Mouse (Mus musculus): ENCODE measurements around the gene Sdccag8. TPM values are rescaled to one million over a fixed set of nuclear protein-coding genes. Genes with fewer than 3 reads are reported as not detected.

The Sdccag8 gene
- polyA plus RNA-seq, 1 experiment from 2014 or later = 17.2 TPM

DNA sequence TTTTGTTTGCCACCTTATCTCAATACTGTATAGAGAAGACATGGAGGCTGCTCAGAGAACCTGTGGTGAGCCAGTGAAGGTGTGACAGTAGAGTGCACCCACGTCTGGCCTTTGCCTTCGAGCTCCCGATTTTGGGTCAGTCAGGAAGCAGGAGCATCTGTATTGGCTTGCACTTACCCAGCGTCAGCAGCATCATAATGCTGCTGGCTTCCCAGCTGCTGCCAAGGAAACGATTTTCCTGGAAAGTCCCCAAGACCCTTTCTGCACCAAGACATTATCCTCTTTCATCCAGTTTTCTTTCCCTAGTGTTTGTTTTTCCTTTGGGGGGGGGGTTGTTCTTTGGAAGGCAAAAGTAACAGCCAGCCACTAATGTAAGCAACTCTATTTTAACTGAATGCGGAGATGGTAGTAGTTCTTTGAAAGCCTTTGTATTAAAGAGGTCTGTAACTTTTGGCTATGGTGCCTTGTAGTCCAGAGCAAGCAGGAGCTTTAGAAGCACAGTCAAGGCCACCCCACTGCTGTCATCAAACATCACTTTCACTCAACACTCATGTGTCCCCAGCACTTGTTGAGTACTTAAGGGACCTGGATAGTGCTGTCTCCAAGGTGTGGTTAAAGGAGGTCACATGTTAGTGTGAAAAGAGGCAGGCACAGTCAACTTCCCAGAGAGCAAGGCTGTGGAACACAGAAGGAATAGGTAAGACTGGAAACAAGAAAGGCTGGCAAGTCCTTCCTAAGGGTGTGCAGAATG is 172.7 kb downstream of the Sdccag8 start:
- H3K4me1 ChIP-seq = peaks cover 56% of the 10 kb centered on the region
- H3K27me3 ChIP-seq (ENCODE audit: poor library complexity, severe bottlenecking) = no peaks in the 10 kb centered on the region
- no peaks in the 10 kb centered on the region for H3K9me3 ChIP-seq
- 83% methylated on average over 6 of the region's 6 CpGs for WGBS
- DNase-seq (ENCODE audit: extremely low spot score, low spot score) = no peak
- no peaks in the 10 kb centered on the region for H3K36me3 ChIP-seq (replicated peaks)
- 0 out of 2 replicates have a peak overlapping the region, but pooled peaks have one; percentile 8 for H3K27ac ChIP-seq
- H3K4me3 ChIP-seq = no peak overlapping the region

DNA sequence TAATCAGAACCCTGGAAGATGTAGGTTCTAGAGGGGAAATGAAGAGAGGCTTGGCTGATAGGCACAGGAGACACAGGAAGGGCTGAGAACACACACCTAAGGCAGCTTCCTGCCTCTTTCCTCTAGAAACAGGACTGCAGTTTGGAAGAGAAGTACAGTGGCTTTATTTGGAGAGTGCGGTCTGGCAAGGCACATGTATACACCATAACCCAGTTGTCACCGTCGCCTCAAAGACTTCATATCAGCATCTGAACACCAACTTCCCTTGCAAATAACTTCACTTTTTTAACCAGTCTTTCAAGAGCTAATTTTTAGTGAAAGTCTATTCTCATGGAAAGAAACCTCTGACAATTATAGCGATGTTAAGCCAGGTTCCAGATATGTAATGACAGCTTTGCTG is 177.0 kb downstream of the Sdccag8 start:
- Histone ChIP-seq H3K27ac (0 out of 2 replicates have a peak overlapping the region, but pooled peaks have one; percentile 32), H3K4me1 (peaks cover 75% of the 10 kb centered on the region)

DNA sequence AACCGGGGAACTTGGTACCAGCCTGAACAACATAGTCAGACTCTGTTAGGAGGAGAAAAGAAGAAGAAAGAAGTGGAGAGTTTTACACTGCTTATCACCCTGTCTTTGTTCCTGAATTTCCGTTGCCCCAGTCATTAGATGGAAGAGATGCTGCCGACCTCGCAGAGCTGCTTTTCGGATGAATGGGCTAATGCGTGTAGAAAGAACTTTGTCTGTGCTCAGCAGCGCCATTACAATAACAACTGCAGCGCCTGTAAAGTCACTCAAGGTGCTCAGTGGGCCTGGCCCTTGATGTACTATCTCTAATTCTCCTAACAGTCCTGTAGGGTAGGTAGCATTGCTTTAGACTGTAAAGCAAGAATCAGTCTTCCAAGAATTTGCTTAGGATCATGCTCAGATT is 178.1 kb downstream of the Sdccag8 start:
- H3K4me1 ChIP-seq = peaks cover 79% of the 10 kb centered on the region
- 36% methylated on average over 8 of the region's 8 CpGs for WGBS
- H3K4me3 ChIP-seq = no peak overlapping the region
- H3K27ac ChIP-seq = peak overlapping the region; percentile 64
- H3K27me3 ChIP-seq (ENCODE audit: poor library complexity, severe bottlenecking) = no peaks in the 10 kb centered on the region
- H3K36me3 ChIP-seq (replicated peaks) = no peaks in the 10 kb centered on the region
- no peak for DNase-seq (ENCODE audit: extremely low spot score, low spot score)
- H3K9me3 ChIP-seq = no peaks in the 10 kb centered on the region

More for the DNA sequence above, 177.0 kb downstream of the Sdccag8 start:
- 95% methylated on average over 4 of the region's 4 CpGs for WGBS
- Histone ChIP-seq H3K36me3 (replicated peaks) (no peaks in the 10 kb centered on the region), H3K9me3 (no peaks in the 10 kb centered on the region), H3K4me3 (no peak overlapping the region), H3K27me3 (ENCODE audit: poor library complexity, severe bottlenecking) (no peaks in the 10 kb centered on the region)
- no peak for DNase-seq (ENCODE audit: extremely low spot score, low spot score)

DNA sequence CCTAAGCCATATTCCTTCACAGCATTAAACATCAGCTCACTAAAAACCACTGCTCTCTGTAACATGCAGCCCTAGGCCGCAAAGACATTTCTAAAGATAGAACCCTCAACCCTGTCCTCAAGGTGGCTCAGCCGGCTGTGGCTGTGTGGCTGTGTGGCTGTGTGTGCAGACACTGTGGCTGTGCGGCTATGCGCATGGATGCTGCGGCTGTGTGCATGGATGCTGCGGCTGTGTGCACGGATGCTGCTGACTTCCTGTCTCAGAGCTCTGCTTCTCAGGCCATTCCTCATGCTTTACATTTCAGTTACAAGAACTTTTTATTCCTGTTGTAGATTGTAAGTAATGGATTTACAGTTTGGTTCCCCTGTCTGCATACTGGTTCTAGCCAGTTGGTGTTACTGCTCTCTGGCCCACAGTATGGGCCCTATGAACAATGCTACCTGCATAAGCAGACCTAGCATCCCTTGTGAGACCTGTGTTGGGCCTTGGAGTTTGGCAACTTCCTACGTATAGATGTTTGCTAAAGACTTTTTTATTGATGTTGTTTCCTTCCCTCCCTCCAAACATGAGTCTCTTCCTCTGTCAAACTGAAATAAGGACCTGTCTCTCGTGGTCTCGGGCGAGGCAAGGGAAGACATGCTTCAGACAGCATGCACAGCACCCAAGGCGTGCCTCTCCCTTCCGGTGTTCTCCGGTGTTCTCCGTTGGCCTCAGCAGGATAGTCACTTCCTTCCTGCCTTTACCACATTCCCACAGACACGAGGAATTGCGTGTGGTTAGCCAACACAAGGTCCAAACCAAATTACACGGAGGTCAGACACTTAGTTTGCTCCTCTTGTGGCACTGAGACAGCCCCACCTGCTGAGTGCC is 178.9 kb downstream of the Sdccag8 start:
- Histone ChIP-seq H3K27ac (peak overlapping the region; percentile 91), H3K4me3 (no peak overlapping the region), H3K36me3 (replicated peaks) (no peaks in the 10 kb centered on the region), H3K9me3 (no peaks in the 10 kb centered on the region), H3K4me1 (peaks cover 88% of the 10 kb centered on the region), H3K27me3 (ENCODE audit: poor library complexity, severe bottlenecking) (peaks cover 4% of the 10 kb centered on the region; the same call in 1 of the 2 replicates)
- no peak for DNase-seq (ENCODE audit: extremely low spot score, low spot score)
- WGBS = 82% methylated on average over 18 of the region's 18 CpGs

DNA sequence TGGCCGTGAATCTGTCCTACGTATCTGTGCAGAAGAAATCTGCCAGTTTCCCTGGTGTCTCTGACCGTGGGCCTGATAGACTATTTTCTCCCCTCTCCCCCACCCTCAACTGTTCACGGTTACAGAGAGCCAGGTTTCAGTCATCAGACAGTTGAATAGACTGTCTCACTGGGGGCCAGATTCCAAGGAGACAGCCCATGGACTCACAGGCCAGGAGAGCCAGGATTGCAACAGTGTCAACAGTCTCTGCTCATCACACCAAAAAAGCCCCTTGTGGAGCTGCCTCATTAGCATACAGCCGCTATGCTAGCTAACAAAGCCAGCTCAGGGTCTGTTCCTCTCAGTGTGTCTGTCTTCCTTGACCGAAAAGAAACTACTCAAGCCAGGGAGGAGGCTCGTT is 179.6 kb downstream of the Sdccag8 start:
- Histone ChIP-seq H3K27ac (peak overlapping the region; percentile 91), H3K36me3 (replicated peaks) (no peaks in the 10 kb centered on the region), H3K9me3 (no peaks in the 10 kb centered on the region), H3K4me1 (peaks cover 91% of the 10 kb centered on the region), H3K27me3 (ENCODE audit: poor library complexity, severe bottlenecking) (peaks cover 4% of the 10 kb centered on the region; the same call in 1 of the 2 replicates), H3K4me3 (no peak overlapping the region)
- peak; percentile 43 for DNase-seq (ENCODE audit: extremely low spot score, low spot score)
- WGBS = 23% methylated on average over 7 of the region's 7 CpGs

DNA sequence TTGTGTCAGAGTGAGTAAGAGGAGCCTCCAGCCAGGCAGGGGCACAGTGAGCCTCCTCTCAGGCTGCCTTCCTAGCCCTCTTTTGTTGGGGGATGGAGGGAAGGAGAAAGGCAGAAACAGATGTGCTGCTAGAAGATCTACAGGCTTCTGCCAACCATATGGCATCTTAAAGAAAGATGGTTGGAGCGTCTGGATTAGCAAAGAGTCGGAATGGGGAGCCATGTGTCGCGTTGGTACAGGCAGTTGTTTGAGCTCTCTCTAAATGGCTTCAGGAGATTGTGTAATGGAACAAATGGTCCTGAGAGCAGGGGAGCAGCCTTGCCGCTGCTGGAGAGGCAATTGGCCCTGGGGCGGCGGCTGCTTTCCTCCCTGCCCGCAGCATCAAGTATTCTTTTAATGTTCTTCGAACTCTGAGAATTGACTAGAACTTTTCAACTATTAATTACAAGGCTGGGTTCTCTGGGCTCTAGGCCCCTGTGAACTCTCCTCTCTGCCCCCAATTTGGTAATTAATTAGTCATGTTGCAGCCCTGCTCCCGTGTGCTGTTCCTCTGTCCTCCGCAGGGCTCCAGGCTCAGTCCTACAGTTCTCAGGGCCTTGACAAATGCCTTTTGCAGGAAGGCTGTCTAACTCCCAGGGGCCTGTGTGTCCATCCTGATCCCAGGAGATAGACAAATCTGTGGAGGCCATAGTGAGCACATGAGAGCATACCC is 180.4 kb downstream of the Sdccag8 start:
- 19% methylated on average over 11 of the region's 11 CpGs for WGBS
- Histone ChIP-seq H3K4me3 (no peak overlapping the region), H3K9me3 (no peaks in the 10 kb centered on the region), H3K36me3 (replicated peaks) (no peaks in the 10 kb centered on the region), H3K4me1 (peaks cover 92% of the 10 kb centered on the region), H3K27ac (peak overlapping the region; percentile 91), H3K27me3 (ENCODE audit: poor library complexity, severe bottlenecking) (peaks cover 4% of the 10 kb centered on the region; the same call in 1 of the 2 replicates)
- DNase-seq (ENCODE audit: extremely low spot score, low spot score) = peak; percentile 39

DNA sequence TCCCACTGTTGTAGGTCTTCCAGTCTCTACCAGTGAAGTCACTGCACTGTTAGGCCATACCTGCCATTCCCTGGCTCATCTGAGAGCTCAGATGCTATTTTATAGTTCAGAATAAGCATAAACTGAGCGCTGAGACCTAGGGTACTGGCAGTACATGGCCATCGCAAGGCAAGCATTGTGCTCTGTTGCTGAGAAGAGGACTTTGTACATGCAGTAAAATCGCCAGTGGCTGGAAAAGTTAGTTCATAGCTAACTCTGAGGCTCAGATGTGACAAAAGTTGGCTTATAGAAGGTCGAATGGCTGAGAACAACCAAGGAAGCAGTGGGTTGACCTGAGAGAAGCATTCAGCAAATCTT is 180.9 kb downstream of the Sdccag8 start:
- Histone ChIP-seq H3K27me3 (ENCODE audit: poor library complexity, severe bottlenecking) (peaks cover 4% of the 10 kb centered on the region; the same call in 1 of the 2 replicates), H3K9me3 (no peaks in the 10 kb centered on the region), H3K27ac (peak overlapping the region; percentile 91), H3K36me3 (replicated peaks) (no peaks in the 10 kb centered on the region), H3K4me3 (no peak overlapping the region), H3K4me1 (peaks cover 91% of the 10 kb centered on the region)
- 74% methylated on average over 4 of the region's 4 CpGs for WGBS
- DNase-seq (ENCODE audit: extremely low spot score, low spot score) = no peak

DNA sequence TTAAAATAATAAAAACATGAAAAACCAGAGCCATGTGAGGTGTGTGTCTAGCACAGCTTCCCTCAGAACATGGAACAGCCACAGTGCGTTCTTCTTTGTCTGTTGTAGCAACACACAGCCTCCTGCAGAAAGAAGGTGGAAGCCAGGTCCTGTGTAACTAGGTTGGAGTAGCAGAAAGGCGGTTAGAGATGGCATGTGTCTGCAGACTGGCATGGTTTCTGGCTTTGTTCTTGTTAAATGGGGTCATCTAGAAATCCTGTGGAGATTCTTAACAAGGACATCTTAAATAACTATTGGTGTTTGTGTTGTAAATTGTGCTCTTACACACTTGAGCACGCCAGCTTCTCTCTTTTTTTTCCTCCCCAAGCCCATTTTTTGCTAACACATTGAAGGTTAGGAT is 181.7 kb downstream of the Sdccag8 start:
- Histone ChIP-seq H3K27ac (peak overlapping the region; percentile 91), H3K9me3 (no peaks in the 10 kb centered on the region), H3K4me1 (peaks cover 90% of the 10 kb centered on the region), H3K36me3 (replicated peaks) (no peaks in the 10 kb centered on the region), H3K27me3 (ENCODE audit: poor library complexity, severe bottlenecking) (peaks cover 6% of the 10 kb centered on the region), H3K4me3 (no peak overlapping the region)
- DNase-seq (ENCODE audit: extremely low spot score, low spot score) = no peak
- 69% methylated on average over 3 of the region's 3 CpGs for WGBS

DNA sequence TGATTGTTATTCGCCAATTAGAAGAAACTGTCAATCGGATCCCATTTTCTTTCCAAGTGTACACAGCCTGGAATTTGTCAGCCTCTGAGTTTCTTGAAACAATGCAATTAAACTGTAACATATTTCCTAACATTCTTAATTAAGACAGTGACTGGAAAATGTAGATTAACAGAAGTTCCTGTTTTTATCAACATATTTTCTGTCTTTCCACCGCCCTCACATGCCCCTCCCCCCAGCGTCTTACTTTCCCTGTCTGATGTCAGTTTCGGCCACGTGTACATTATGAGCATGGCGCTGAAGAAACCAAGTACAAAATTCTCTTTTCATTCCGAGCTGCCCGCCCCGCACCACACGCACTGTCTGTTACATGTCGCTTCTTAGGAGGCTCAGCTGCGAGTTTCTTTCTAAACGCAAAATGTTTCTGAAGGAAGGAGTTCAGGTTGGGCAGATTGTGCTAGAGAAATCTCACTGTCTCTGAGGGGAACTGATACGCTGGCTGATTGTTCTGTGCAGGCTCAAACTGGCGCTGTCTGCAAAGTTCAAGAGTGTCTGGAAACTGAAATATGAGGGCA is 182.3 kb downstream of the Sdccag8 start:
- no peak overlapping the region for H3K4me3 ChIP-seq
- H3K36me3 ChIP-seq (replicated peaks) = no peaks in the 10 kb centered on the region
- peaks cover 10% of the 10 kb centered on the region for H3K27me3 ChIP-seq (ENCODE audit: poor library complexity, severe bottlenecking)
- H3K27ac ChIP-seq = peak overlapping the region; percentile 91
- H3K9me3 ChIP-seq = no peaks in the 10 kb centered on the region
- H3K4me1 ChIP-seq = peaks cover 93% of the 10 kb centered on the region
- WGBS = 40% methylated on average over 16 of the region's 16 CpGs
- no peak for DNase-seq (ENCODE audit: extremely low spot score, low spot score)

DNA sequence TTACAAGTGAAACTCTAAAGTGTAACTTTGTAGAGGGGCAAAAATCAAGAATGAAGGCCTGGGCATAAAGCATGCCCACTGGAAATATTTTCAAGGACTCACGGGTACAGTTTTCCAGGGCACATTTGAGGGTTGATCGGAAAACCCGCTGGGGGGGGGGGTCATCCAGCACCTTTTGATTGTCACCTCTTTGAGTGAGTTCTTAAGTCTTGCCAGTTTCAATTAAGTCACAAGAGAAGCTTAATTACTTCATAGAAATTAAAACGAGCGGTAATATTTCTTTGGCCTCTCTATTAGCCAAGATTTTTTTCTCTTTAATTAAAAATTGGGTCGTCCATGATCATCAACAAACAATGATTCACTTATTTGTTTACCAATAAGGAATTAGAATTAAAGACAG is 182.8 kb downstream of the Sdccag8 start:
- 19% methylated on average over 6 of the region's 6 CpGs for WGBS

DNA sequence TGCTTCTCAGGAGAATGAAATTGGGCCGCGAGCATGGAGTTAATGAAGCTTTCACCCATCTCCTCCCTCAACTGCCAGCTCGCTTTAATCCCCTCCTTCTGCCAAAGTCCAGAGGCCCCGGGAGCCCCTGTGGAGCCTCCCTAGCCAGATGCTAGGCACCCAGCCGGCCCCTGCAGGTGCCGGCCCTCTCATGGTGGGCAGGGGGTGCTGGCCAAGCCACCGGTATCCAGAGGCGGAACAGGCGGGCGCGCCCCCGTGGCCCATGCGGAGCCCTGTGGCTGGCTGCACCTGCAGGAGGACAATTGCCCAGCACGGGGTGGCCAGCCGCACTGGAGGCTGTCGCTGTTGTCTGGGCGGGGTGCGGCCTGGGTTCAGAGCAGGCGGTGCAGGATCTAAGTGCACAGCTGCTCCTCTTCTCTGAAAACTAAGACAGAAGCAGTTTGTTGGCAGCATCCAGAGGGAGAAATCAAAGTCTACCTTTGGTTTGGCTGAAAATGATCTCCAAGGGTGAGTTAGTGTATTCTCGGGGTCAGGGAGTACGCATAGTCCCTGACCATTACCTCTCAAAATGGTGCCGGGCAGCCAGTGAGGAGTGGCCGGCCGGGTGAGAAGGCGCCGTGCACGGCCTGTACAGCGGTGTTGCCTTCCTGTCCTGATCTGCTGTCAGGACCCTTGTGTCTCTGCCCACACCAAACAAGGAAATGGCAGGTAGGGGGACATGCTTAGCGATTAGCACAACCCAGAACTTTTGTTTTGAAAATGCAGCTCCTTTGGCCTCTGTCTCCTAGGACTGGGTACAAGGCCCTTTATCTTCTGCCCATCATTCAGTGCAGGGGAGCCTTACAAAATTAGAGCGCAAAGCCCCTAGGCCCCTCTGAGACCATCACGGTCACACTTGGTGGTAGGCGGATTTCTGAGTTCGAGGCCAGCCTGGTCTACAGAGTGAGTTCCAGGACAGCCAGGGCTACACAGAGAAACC is 183.5 kb downstream of the Sdccag8 start:
- Histone ChIP-seq H3K27ac (peak overlapping the region; percentile 91), H3K9me3 (no peaks in the 10 kb centered on the region), H3K36me3 (replicated peaks) (no peaks in the 10 kb centered on the region), H3K4me3 (peak overlapping the region; percentile 42), H3K4me1 (peaks cover 95% of the 10 kb centered on the region), H3K27me3 (ENCODE audit: poor library complexity, severe bottlenecking) (peaks cover 12% of the 10 kb centered on the region)
- WGBS = 18% methylated on average over 33 of the region's 33 CpGs
- peak; percentile 59 for DNase-seq (ENCODE audit: extremely low spot score, low spot score)

More for the DNA sequence above, 182.8 kb downstream of the Sdccag8 start:
- H3K36me3 ChIP-seq (replicated peaks) = no peaks in the 10 kb centered on the region
- no peaks in the 10 kb centered on the region for H3K9me3 ChIP-seq
- peak overlapping the region; percentile 42; the same call in 1 of the 2 replicates for H3K4me3 ChIP-seq
- H3K27me3 ChIP-seq (ENCODE audit: poor library complexity, severe bottlenecking) = peaks cover 12% of the 10 kb centered on the region
- H3K4me1 ChIP-seq = peaks cover 97% of the 10 kb centered on the region
- H3K27ac ChIP-seq = peak overlapping the region; percentile 91
- DNase-seq (ENCODE audit: extremely low spot score, low spot score) = no peak

All from forebrain, embryonic 10.5 days (tissue).